Mouse (Mus musculus): ENCODE results near the gene Arhgap31.

Arhgap31 gene

GRCm38 (mm10) chr16:38602989-38603804 lies 109.9 kb downstream of the Arhgap31 start:
- DNase-seq (ENCODE audit: low read depth): no peak

- DNase-seq (ENCODE audit: low read depth): peak; percentile 30
Observed at GRCm38 (mm10) chr16:38598986-38599680, 113.9 kb downstream of the Arhgap31 start.

GRCm38 (mm10) chr16:38596651-38597050 lies 116.4 kb downstream of the Arhgap31 start:
- DNase-seq (ENCODE audit: low read depth): no peak

GRCm38 (mm10) chr16:38596099-38596498 lies 117.0 kb downstream of the Arhgap31 start:
- DNase-seq (ENCODE audit: low read depth): no peak

- DNase-seq (ENCODE audit: low read depth): no peak
Observed at GRCm38 (mm10) chr16:38594435-38594834, 118.6 kb downstream of the Arhgap31 start.

GRCm38 (mm10) chr16:38592946-38593345 lies 120.1 kb downstream of the Arhgap31 start:
- DNase-seq (ENCODE audit: low read depth): no peak

DNA sequence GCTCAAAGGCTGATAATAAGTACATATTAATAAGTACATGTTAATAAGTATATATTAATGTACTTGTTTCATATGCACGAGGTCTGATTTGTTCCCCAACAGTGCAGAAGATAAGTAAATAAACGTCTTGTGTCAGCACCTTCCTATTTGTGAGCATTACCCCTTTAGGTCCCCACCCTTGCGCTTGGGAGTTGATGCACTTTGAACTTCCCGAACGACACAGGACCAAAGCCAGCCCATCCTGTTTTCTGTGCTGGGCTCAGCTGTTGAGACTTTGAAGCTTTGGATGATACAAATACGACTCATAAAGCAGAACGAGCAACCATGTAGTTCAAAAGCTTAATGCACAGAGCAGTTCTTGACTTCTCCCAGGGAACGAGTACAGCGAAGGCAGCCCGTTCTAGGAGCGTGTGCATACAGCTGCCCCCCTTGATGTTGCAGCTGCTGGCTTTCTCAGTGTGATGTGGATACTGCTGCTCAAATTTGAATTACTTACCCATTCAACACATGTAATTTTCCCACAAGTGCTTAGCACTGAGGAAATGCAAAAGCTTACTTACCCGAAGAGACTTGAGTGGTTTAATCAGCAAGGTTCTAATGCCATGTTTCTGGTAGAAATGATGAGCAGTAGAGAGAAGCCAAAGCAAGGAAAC lies 120.9 kb downstream of the Arhgap31 start:
- no peak for DNase-seq (ENCODE audit: low read depth)

GRCm38 (mm10) chr16:38591506-38591905 lies 121.6 kb downstream of the Arhgap31 start:
- DNase-seq (ENCODE audit: low read depth): no peak

- DNase-seq (ENCODE audit: low read depth): no peak
Observed at GRCm38 (mm10) chr16:38587572-38587971, 125.5 kb downstream of the Arhgap31 start.

DNA sequence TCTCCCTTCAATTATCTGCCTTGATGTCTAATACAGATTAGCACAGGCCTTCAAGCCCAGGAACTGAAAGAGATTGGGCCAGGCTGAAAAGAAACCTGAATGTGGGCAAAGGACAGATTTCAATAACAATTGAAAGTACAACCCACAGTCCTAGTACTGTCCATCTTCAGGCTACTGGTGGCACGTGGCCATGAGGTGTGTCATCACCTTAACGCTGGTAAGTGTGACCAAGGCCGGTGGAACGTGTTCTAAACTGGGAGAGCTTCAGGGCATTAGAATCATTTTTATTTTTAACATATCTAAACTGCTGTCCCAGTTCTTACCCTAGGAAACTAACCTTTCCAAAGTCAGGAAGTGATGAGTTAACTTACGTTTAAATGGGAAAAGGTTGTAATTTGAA lies 125.9 kb downstream of the Arhgap31 start:
- DNase-seq (ENCODE audit: low read depth): no peak

DNA sequence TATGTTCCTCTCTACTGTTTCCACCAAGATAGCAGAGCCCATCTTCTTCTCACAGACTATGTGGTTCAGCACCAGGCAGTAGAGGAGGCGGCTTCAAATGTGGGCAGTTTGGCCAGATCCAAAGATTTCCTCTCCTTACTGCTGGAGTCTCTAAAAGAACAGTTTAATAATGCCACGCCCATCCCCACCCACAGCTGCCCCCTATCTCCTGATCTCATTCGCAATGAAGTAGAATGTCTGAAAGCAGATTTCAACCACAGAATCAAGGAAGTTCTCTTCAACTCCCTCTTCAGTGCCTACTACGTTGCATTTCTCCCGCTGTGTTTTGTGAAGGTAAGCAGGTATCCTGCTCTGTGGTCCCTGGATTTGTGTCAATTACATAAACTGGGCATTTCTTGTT lies 127.9 kb downstream of the Arhgap31 start:
- no peak for DNase-seq (ENCODE audit: low read depth)

GRCm38 (mm10) chr16:38584761-38585160 lies 128.3 kb downstream of the Arhgap31 start:
- no peak for DNase-seq (ENCODE audit: low read depth)

- DNase-seq (ENCODE audit: low read depth): no peak
Observed at GRCm38 (mm10) chr16:38571481-38571880, 141.6 kb downstream of the Arhgap31 start.

GRCm38 (mm10) chr16:38568192-38568591 lies 144.9 kb downstream of the Arhgap31 start:
- no peak for DNase-seq (ENCODE audit: low read depth)

DNA sequence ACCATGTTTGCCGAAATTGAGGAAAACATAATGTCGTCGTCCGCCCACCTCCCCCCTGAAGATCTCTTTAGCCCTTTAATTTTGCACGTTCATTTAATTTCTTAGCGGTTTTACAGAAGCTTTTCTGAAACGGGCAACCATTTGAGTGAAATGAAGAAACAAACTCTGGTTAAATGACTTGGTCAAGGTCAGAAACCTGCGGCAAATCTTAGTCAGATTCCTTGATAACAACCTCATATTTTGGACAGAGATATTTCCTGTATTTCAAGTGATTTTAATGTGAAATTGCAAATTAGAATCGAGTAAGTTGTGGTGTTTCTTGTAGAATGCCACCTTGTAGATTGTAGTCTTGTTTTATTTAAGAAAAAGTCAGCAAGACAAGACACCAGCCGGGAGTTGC lies 149.6 kb downstream of the Arhgap31 start:
- no peak for DNase-seq (ENCODE audit: low read depth)

DNA sequence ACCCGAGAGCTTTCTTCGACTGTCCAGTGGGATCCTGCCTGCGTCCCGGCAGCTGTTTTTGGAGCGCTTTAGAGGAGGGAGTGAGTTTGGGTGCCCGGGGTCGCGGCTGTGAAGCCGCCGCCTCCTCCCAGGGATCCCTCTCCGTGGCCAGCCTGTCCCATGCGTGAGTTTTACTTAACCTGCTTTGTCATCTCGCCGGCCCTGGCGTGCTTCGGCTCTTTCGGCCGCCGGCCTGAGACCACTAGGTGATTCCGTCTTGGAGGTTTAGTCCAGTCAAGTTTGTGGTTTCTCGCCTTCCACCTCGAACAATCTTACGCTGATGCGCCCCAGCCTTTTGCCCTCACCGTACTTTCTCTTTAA lies 150.1 kb downstream of the Arhgap31 start:
- no peak for DNase-seq (ENCODE audit: low read depth)

DNA sequence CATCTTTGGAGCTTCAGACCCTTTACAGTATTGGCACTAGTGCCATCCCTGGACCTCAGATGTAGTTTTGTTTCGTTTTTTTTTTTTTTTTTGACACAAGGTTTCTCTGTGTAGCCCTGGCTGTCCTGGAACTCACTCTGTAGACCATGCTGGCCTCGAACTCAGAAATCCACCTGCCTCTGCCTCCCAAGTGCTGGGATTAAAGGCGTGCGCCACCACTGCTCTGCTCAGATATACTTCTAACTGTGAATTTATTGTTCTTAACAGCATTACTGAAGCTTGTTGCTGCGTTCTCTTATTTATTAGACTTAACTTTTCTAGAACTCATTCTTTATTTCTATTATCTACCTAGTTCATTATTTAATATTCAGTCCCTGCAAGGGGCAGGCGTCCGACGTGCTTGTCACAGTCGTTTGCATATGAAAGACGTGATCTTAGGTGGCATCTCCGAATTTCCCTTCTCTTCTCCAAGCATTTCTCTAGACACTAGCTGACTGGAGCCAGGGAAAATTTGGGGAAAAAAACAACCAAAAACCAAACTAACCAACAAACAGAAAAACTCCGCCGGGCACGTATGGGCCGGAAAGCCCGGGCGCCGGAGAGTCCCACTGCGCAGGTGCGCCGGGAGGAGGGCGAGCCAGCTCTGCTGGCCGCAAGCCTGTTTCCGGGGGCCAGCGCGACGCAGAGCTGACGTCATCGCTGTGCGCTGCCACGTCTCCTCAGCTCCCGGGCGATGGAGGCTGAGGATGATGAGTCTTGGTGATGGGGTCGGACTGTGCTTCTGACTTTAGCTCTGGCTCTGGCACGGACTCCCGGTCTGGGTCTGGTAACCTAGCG lies 150.7 kb downstream of the Arhgap31 start:
- DNase-seq (ENCODE audit: low read depth): peak; percentile 76

GRCm38 (mm10) chr16:38558221-38558748 lies 154.8 kb downstream of the Arhgap31 start, which contains the start of gene Tmem39a:
Gene Tmem39a (plus strand): TSS chr16:38558698.
- DNase-seq (ENCODE audit: low read depth): no peak

GRCm38 (mm10) chr16:38555988-38556387 lies 157.1 kb downstream of the Arhgap31 start:
- DNase-seq (ENCODE audit: low read depth): no peak

DNA sequence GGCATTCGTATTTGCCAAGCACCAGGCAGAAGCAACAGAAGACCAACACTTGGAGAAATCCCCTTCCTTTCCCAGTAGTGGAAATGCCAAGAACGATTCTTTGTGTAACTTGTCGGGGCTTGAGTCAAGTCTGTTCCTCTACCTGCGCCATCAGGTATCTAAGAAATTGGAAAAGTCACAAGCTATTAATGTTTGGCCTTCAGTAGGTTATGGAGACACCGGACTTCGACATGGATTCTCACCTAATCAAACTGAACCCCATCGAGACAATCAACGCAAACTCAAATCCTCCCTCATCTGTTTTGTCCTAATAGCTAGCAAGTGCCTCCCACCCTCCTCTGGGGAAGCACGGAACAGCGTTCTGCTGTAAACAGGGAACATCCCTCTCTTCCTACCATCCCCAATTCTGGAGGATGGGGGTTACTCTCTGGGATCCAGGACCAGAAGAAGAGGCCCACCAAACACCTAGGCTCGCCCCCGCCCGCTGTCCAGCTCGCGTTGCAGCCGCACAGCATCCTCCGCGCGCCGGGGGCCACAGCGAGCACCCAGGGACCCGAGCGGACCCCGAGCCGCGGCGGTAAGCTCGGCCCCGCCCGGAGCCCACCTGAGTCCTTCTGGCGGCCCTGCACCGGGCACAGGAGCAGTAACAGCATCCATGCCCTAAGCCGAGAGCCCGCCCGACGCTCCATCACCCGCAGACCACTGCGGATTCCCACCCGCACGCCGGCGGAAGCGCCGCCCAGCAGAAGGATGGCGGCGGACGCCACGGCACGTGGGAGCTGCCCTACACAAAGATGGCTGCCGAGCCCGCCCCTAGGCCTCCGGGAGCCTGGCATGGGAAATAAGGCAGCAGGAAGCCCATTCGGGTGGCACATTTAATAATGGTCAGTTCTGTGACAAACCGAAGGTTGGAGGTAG lies 163.3 kb downstream of the Arhgap31 start, which contains the start of gene Poglut1:
TSS of gene Poglut1 (minus strand) at position 780 of the 918 bp plus-strand sequence.
- no peak for DNase-seq (ENCODE audit: low read depth)

Measured in fibroblast of lung, adult 2 months (primary cell).